Mouse (Mus musculus): ENCODE data around the gene Pcp2. TPM values are rescaled to one million over a fixed set of nuclear protein-coding genes. Genes with fewer than 3 reads are reported as not detected.

Pcp2 gene
- polyA plus RNA-seq, 1 experiment = not detected

DNA sequence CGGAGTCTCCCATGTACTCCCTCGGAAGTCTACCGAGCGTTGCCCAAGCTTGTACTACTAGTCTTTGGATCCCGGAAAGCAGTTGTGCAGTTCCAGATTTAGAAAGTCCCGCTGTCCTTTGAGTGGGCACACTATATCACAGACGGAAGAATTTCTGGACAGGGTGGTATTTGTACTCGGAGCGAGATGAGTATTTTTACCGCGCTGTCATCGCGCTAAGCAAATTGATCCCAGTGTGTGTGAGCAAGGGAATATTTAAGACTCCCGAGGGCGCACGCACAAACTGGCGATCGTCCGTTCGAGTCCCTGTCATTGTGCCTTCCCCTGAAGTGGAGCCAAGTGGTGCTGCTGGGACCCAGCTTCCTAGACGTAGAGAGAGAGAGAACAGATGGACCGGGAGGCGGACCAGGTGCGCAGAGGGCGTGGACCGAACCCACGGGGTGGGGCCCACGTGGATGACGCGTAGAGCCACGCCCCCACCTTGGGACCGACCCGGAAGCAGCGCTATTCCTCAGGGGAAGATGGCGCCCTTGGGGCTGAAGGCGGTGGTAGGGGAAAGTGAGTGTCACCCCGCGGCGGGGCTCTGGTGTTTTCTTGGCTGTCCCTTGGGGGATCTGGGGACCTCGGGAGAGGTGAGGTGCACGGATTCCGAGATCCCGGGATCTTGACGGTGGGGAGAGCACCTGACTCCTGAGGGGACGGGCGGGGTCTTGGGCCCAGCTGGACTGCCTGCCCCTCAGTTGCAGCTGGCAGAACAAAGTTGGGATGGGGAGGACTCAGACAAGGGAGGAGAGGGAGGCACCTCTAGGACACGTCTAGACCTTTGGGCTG, 5.5 kb upstream of the Pcp2 start, which contains the start of gene Stxbp2:
Gene Stxbp2 (plus strand): TSS at position 309 of the 831 bp plus-strand sequence.
- Histone ChIP-seq H3K9ac (ENCODE audit: low read depth, poor library complexity, severe bottlenecking) (peak within 1 kb of the TSS; percentile 57), H3K9me3 (replicated peaks; ENCODE audit: control insufficient read depth, insufficient read depth, low read length, poor library complexity, severe bottlenecking) (no peaks in the 10 kb centered on the region), H3K27me3 (ENCODE audit: control insufficient read depth, insufficient read depth, low read length, poor library complexity, severe bottlenecking) (no peaks in the 10 kb centered on the region), H3K27ac (ENCODE audit: insufficient read depth, low read length) (no peak within 1 kb of the TSS), H3K4me3 (ENCODE audit: low read depth, low read length) (peak within 1 kb of the TSS; percentile 82), H3K4me1 (ENCODE audit: control insufficient read depth, insufficient read depth, low read length) (no peaks in the 10 kb centered on the region), H3K36me3 (ENCODE audit: control insufficient read depth, insufficient read depth, low read length, poor library complexity, severe bottlenecking) (peaks cover 7% of the 10 kb centered on the region)
- TF ChIP-seq EP300 (IDR thresholded peaks at IDR 0.05; ENCODE audit: insufficient read depth, low read depth, low read length) = no peak
- TF ChIP-seq POLR2A (IDR thresholded peaks at IDR 0.05; ENCODE audit: insufficient read depth, low read length) = peak; percentile 61

DNA sequence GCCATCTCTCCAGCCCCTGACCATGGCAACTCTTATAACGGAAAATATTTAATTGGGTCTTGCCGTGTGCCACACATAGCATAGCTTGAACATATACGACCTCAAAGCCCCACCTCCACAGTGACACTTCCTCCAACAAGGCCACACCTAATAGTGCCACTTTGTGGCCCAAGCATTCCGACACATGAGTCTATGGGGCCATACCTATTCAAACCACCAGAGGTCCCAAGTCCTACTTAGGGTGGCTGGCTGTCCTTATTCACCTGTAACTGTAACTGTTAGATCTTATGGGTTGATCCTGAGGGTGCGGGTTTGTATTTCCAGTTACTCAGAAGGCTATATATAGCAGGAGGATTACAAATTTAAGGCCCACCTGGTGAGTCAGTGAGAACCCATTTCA, 2.7 kb upstream of the Pcp2 start:
- no peaks in the 10 kb centered on the region; the same call in 1 of the 2 replicates for H3K36me3 ChIP-seq (ENCODE audit: control insufficient read depth, insufficient read depth, low read length, poor library complexity, severe bottlenecking)
- H3K27ac ChIP-seq (ENCODE audit: insufficient read depth, low read length) = no peak overlapping the region
- H3K9me3 ChIP-seq (replicated peaks; ENCODE audit: control insufficient read depth, insufficient read depth, low read length, poor library complexity, severe bottlenecking) = no peaks in the 10 kb centered on the region
- no peaks in the 10 kb centered on the region for H3K4me1 ChIP-seq (ENCODE audit: control insufficient read depth, insufficient read depth, low read length)
- no peaks in the 10 kb centered on the region for H3K27me3 ChIP-seq (ENCODE audit: control insufficient read depth, insufficient read depth, low read length, poor library complexity, severe bottlenecking)
- no peak overlapping the region for H3K9ac ChIP-seq (ENCODE audit: low read depth, poor library complexity, severe bottlenecking)
- H3K4me3 ChIP-seq (ENCODE audit: low read depth, low read length) = no peak overlapping the region
- TF ChIP-seq CTCF (IDR thresholded peaks at IDR 0.05; ENCODE audit: low read depth, low read length) (peak; percentile 35), POLR2A (IDR thresholded peaks at IDR 0.05; ENCODE audit: insufficient read depth, low read length) (no peak)

DNA sequence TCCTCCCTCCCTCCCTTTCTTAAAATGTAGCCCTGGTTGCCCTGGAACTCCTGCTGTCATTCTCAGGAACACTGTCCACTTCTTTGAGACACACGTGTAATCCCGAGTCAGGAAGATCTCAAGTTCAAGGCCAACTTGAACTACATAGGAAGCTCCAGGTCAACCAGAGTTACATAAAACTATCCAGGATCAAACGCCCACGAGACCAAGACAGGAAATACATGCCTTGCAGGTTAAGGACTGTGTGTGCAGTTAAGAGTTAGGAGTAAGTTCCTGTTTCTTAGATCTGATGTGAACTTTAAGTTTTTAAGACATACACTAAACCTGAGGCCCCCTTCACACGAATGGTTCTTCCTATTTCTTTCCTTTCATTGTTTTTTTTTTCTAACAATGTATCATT, 1.6 kb upstream of the Pcp2 start:
- Histone ChIP-seq H3K9ac (ENCODE audit: low read depth, poor library complexity, severe bottlenecking) (no peak overlapping the region), H3K27me3 (ENCODE audit: control insufficient read depth, insufficient read depth, low read length, poor library complexity, severe bottlenecking) (no peaks in the 10 kb centered on the region), H3K4me3 (ENCODE audit: low read depth, low read length) (no peak overlapping the region), H3K9me3 (replicated peaks; ENCODE audit: control insufficient read depth, insufficient read depth, low read length, poor library complexity, severe bottlenecking) (no peaks in the 10 kb centered on the region), H3K27ac (ENCODE audit: insufficient read depth, low read length) (no peak overlapping the region), H3K4me1 (ENCODE audit: control insufficient read depth, insufficient read depth, low read length) (no peaks in the 10 kb centered on the region), H3K36me3 (ENCODE audit: control insufficient read depth, insufficient read depth, low read length, poor library complexity, severe bottlenecking) (no peaks in the 10 kb centered on the region; the same call in 1 of the 2 replicates)
- TF ChIP-seq CTCF (IDR thresholded peaks at IDR 0.05; ENCODE audit: low read depth, low read length) (no peak), POLR2A (IDR thresholded peaks at IDR 0.05; ENCODE audit: insufficient read depth, low read length) (no peak), EP300 (IDR thresholded peaks at IDR 0.05; ENCODE audit: insufficient read depth, low read depth, low read length) (no peak)

DNA sequence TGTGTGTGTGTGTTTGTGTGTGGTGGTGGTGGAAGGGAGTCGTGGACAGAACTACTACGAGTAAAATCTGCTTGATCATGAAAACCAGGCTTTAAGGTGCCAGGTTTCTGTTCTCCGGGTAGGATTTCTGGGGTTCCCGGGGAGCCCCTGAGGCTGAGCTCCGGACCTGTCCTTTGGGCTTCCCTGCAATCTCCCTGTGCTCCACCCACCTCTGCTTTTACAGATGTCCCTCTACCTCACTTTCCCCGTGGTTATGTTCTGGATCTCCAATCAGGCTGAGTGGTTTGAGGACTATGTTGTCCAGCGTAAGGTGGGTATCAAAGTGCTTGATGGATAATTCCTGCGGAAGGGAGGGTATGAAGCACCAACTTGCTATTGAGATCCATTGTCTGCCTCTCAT, 3.2 kb downstream of the Pcp2 start:
- Histone ChIP-seq H3K4me3 (ENCODE audit: low read depth, low read length) (peak overlapping the region; percentile 64), H3K27ac (ENCODE audit: insufficient read depth, low read length) (no peak overlapping the region), H3K9me3 (replicated peaks; ENCODE audit: control insufficient read depth, insufficient read depth, low read length, poor library complexity, severe bottlenecking) (no peaks in the 10 kb centered on the region), H3K27me3 (ENCODE audit: control insufficient read depth, insufficient read depth, low read length, poor library complexity, severe bottlenecking) (no peaks in the 10 kb centered on the region), H3K36me3 (ENCODE audit: control insufficient read depth, insufficient read depth, low read length, poor library complexity, severe bottlenecking) (peaks cover 13% of the 10 kb centered on the region), H3K4me1 (ENCODE audit: control insufficient read depth, insufficient read depth, low read length) (no peaks in the 10 kb centered on the region), H3K9ac (ENCODE audit: low read depth, poor library complexity, severe bottlenecking) (peak overlapping the region; percentile 57)
- TF ChIP-seq POLR2A (IDR thresholded peaks at IDR 0.05; ENCODE audit: insufficient read depth, low read length) (no peak), EP300 (IDR thresholded peaks at IDR 0.05; ENCODE audit: insufficient read depth, low read depth, low read length) (no peak), CTCF (IDR thresholded peaks at IDR 0.05; ENCODE audit: low read depth, low read length) (no peak)

DNA sequence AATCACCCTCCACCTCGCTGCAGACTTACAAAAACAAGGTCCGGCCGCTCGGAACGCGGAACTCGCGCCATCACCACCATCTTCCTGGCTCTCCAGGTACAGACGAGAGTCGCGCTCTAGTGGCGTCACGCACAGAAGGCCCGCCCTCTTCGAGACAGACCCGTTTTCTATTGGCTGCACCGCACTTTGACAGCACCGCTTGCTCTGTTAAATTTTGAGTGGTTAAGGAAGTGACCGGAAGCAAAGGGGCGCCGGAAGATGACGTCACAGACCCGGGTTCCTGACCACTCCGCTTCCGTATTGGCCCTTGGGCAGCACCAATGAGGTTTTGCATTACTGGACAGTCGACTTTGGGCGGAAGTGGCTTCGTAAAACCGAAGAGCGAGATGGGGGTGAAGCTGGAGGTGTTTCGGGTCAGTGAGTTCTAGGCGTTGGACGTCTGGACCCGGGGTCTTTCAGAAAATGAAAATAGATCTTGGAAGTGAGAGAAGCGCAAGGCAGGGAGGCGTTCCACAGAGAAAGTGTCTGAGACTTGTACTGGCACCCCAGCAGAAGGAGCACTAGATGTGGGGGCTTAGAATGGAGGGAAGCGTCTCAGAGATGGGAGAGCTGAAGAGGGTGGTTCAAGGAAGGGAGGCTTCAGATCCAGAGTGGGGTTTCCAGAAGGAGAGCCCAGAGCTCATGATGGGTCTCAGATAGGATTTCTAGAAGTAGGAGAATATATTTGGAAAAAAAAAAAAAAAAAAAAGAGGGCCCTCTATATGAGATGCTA, 4.0 kb downstream of the Pcp2 start, which contains the start of the genes Xab2 and Pet100:
Gene Xab2 (minus strand): TSS at position 118 of the 772 bp plus-strand sequence.
Gene Pet100 (plus strand): TSS at position 350 of the 772 bp plus-strand sequence.
- H3K27ac ChIP-seq (ENCODE audit: insufficient read depth, low read length) = no peak within 1 kb of the TSS

More for the DNA sequence above, 4.0 kb downstream of the Pcp2 start, which contains the start of the genes Xab2 and Pet100:
- Histone ChIP-seq H3K4me3 (ENCODE audit: low read depth, low read length) (peak within 1 kb of the TSS; percentile 97), H3K4me1 (ENCODE audit: control insufficient read depth, insufficient read depth, low read length) (no peaks in the 10 kb centered on the region), H3K9ac (ENCODE audit: low read depth, poor library complexity, severe bottlenecking) (peak within 1 kb of the TSS; percentile 83), H3K9me3 (replicated peaks; ENCODE audit: control insufficient read depth, insufficient read depth, low read length, poor library complexity, severe bottlenecking) (no peaks in the 10 kb centered on the region), H3K27me3 (ENCODE audit: control insufficient read depth, insufficient read depth, low read length, poor library complexity, severe bottlenecking) (no peaks in the 10 kb centered on the region), H3K36me3 (ENCODE audit: control insufficient read depth, insufficient read depth, low read length, poor library complexity, severe bottlenecking) (peaks cover 19% of the 10 kb centered on the region)
- TF ChIP-seq CTCF (IDR thresholded peaks at IDR 0.05; ENCODE audit: low read depth, low read length) (no peak), POLR2A (IDR thresholded peaks at IDR 0.05; ENCODE audit: insufficient read depth, low read length) (no peak), EP300 (IDR thresholded peaks at IDR 0.05; ENCODE audit: insufficient read depth, low read depth, low read length) (no peak)
